Mouse (Mus musculus) erythroblast, embryonic 14.5 days (primary cell): Measurements from ENCODE around the gene Bcor. TPM values are rescaled to one million over a fixed set of nuclear protein-coding genes. Genes with fewer than 3 reads are reported as not detected.
A peak's percentile ranks its signal among the peaks of the same experiment; 100 is the strongest.

Experiments used
- H3K27me3 ChIP-seq: 2 replicates; pipeline ENCODE4 v1.6.1; 2012; ENCODE audit warnings: inconsistent platforms; ENCODE audit not compliant: control insufficient read depth
- H3K36me3 ChIP-seq: 2 replicates; pipeline ENCODE4 v1.6.1; 2012; ENCODE audit warnings: mild to moderate bottlenecking, inconsistent platforms; ENCODE audit not compliant: control insufficient read depth
- H3K4me1 ChIP-seq: 2 replicates; pipeline ENCODE4 v1.6.1; 2012; ENCODE audit warnings: inconsistent platforms; ENCODE audit not compliant: control insufficient read depth
- H3K4me3 ChIP-seq: replicated peaks from 2 replicates; pipeline ENCODE3; 2012; ENCODE audit warnings: moderate library complexity, mild to moderate bottlenecking, inconsistent platforms
- H3K9me3 ChIP-seq: 2 replicates; pipeline ENCODE4 v1.6.1; 2012; ENCODE audit warnings: low read length, inconsistent platforms, mixed read lengths; ENCODE audit not compliant: control insufficient read depth
- GATA1 ChIP-seq: IDR thresholded peaks from 2 replicates; pipeline ENCODE4 v1.6.1; 2012; ENCODE audit warnings: low read length, inconsistent platforms, mixed read lengths
- TAL1 ChIP-seq: IDR thresholded peaks from 3 replicates; pipeline ENCODE4 v1.6.1; 2012; ENCODE audit warnings: low read length, inconsistent platforms, mixed read lengths
- polyA plus RNA-seq: library from polyadenylated mRNA; stranded (reverse); fragments of >175 nt; gene quantifications from 2 replicates; pipeline ENCODE4 v1.2.3, GENCODE M21; 2012

The Bcor gene
- polyA plus RNA-seq, 1 experiment, result 0.66 TPM

- no peak for TF ChIP-seq TAL1
- no peak for TF ChIP-seq GATA1
- Histone ChIP-seq H3K4me3 (no peak overlapping the region), H3K9me3 (no peaks in the 10 kb centered on the region), H3K4me1 (no peaks in the 10 kb centered on the region), H3K27me3 (no peaks in the 10 kb centered on the region), H3K36me3 (peaks cover 90% of the 10 kb centered on the region)
Measured at GRCm38 (mm10) chrX:12048166-12048565, 112.0 kb downstream of the Bcor start.

- no peak overlapping the region for H3K4me3 ChIP-seq
- H3K9me3 ChIP-seq, result no peaks in the 10 kb centered on the region
- no peaks in the 10 kb centered on the region for H3K4me1 ChIP-seq
- H3K27me3 ChIP-seq, result no peaks in the 10 kb centered on the region
- peaks cover 91% of the 10 kb centered on the region for H3K36me3 ChIP-seq
- TF ChIP-seq TAL1 (no peak), GATA1 (no peak)
Measured at GRCm38 (mm10) chrX:12047223-12047911, 112.8 kb downstream of the Bcor start.

- Histone ChIP-seq H3K4me1 (no peaks in the 10 kb centered on the region), H3K27me3 (no peaks in the 10 kb centered on the region), H3K9me3 (no peaks in the 10 kb centered on the region), H3K4me3 (no peak overlapping the region), H3K36me3 (peaks cover 92% of the 10 kb centered on the region)
- TF ChIP-seq TAL1, result no peak
- no peak for TF ChIP-seq GATA1
Measured at GRCm38 (mm10) chrX:12046676-12047075, 113.5 kb downstream of the Bcor start.

GRCm38 (mm10) chrX:12043352-12043751, 116.8 kb downstream of the Bcor start:
- no peak overlapping the region for H3K4me3 ChIP-seq
- no peaks in the 10 kb centered on the region for H3K4me1 ChIP-seq
- H3K36me3 ChIP-seq, result peaks cover 93% of the 10 kb centered on the region
- no peaks in the 10 kb centered on the region for H3K27me3 ChIP-seq
- no peaks in the 10 kb centered on the region for H3K9me3 ChIP-seq
- TF ChIP-seq GATA1 (no peak), TAL1 (no peak)

- H3K36me3 ChIP-seq, result peaks cover 90% of the 10 kb centered on the region
- H3K27me3 ChIP-seq, result no peaks in the 10 kb centered on the region
- no peak overlapping the region for H3K4me3 ChIP-seq
- TF ChIP-seq GATA1, result no peak
- TF ChIP-seq TAL1, result no peak
- H3K4me1 ChIP-seq, result no peaks in the 10 kb centered on the region
- no peaks in the 10 kb centered on the region for H3K9me3 ChIP-seq
Measured at GRCm38 (mm10) chrX:12041453-12041852, 118.7 kb downstream of the Bcor start.

GRCm38 (mm10) chrX:12014726-12015464, 145.3 kb downstream of the Bcor start:
- peak overlapping the region; percentile 26 for H3K4me3 ChIP-seq
- no peaks in the 10 kb centered on the region for H3K9me3 ChIP-seq
- peaks cover 11% of the 10 kb centered on the region for H3K4me1 ChIP-seq
- H3K27me3 ChIP-seq, result no peaks in the 10 kb centered on the region
- TF ChIP-seq GATA1 (no peak), TAL1 (no peak)
- no peaks in the 10 kb centered on the region for H3K36me3 ChIP-seq

- H3K4me1 ChIP-seq, result peaks cover 38% of the 10 kb centered on the region
- TF ChIP-seq TAL1, result no peak
- no peak for TF ChIP-seq GATA1
- H3K4me3 ChIP-seq, result no peak overlapping the region
- no peaks in the 10 kb centered on the region for H3K36me3 ChIP-seq
- H3K9me3 ChIP-seq, result no peaks in the 10 kb centered on the region
- H3K27me3 ChIP-seq, result peaks cover 16% of the 10 kb centered on the region
Measured at GRCm38 (mm10) chrX:12010660-12011059, 149.5 kb downstream of the Bcor start.

- no peaks in the 10 kb centered on the region for H3K36me3 ChIP-seq
- TF ChIP-seq GATA1 (no peak), TAL1 (no peak)
- peaks cover 43% of the 10 kb centered on the region for H3K4me1 ChIP-seq
- H3K4me3 ChIP-seq, result no peak overlapping the region
- peaks cover 23% of the 10 kb centered on the region for H3K27me3 ChIP-seq
- H3K9me3 ChIP-seq, result no peaks in the 10 kb centered on the region
Measured at GRCm38 (mm10) chrX:12009046-12009445, 151.1 kb downstream of the Bcor start.

GRCm38 (mm10) chrX:12007832-12008540, 152.2 kb downstream of the Bcor start:
- Histone ChIP-seq H3K4me3 (peak overlapping the region; percentile 71), H3K9me3 (no peaks in the 10 kb centered on the region), H3K4me1 (peaks cover 53% of the 10 kb centered on the region), H3K36me3 (no peaks in the 10 kb centered on the region), H3K27me3 (peaks cover 28% of the 10 kb centered on the region)
- TF ChIP-seq GATA1, result no peak
- no peak for TF ChIP-seq TAL1
